Comparison of ENCODE assay signal across 16 mouse cellular contexts in genomic region chr10:127412776-127413175, GRCm38 (mm10).
A peak's percentile ranks its signal among the peaks of the same experiment; 100 is the strongest.
DNase-seq lines count a peak whose midpoint lies in the region.
"Had no signal": no experiment of that assay in that cellular context is flagged by ENCODE, and none has a peak within 500 bp of the region (broad histone marks: within the 10 kb centered on the region; RNA-seq: fewer than 3 reads in every experiment).

No protein-coding gene starts in this region.

- DNase-seq in kidney, adult 8-10 months: peak; percentile 23 to 28
- DNase-seq in kidney, adult 18-20 months: no peak
- peak; percentile 49 to 54 for DNase-seq in kidney, postnatal 25 days
- DNase-seq in kidney, postnatal 10 days: no peak
- DNase-seq in NIH3T3 (ENCODE audit: low read depth) (peak; percentile 59), adipocyte (ENCODE audit: low spot score) (peak; percentile 54)
- DNase-seq: adrenal gland, postnatal 10 days; adrenal gland, postnatal 36 days; cerebellum, adult 18-20 months; cerebellum, adult 9-10 months; cerebellum, postnatal 25 days; forebrain, postnatal 0 days; gastrocnemius, postnatal 25 days; heart, adult 2 months; heart, postnatal 14 days; heart, postnatal 4 days had no signal

Comparison
In these comparisons a context has a peak if more than half of its experiments do, and no peak if none do; other contexts are left out.
1. DNase-seq: peak in kidney, adult 8-10 months (2 of 2), kidney, postnatal 25 days (2 of 2), NIH3T3 (single experiment) and adipocyte (single experiment); none in kidney, adult 18-20 months (single experiment) and kidney, postnatal 10 days (single experiment).